Mouse (Mus musculus): ENCODE measurements around the gene Spdye4c.

The Spdye4c gene

GRCm38 (mm10) chr2:128609286-128609685, 18.3 kb downstream of the Spdye4c start:
- DNase-seq (ENCODE audit: low spot score in 2 of 2) = no peak

GRCm38 (mm10) chr2:128611178-128611577, 20.2 kb downstream of the Spdye4c start:
- no peak for DNase-seq (ENCODE audit: low spot score in 2 of 2)

GRCm38 (mm10) chr2:128612275-128612674, 21.3 kb downstream of the Spdye4c start:
- no peak for DNase-seq (ENCODE audit: low spot score in 2 of 2)

GRCm38 (mm10) chr2:128613365-128613764, 22.4 kb downstream of the Spdye4c start:
- no peak for DNase-seq (ENCODE audit: low spot score in 2 of 2)

GRCm38 (mm10) chr2:128615366-128615765, 24.4 kb downstream of the Spdye4c start:
- DNase-seq (ENCODE audit: low spot score in 2 of 2) = no peak

- no peak for DNase-seq (ENCODE audit: low spot score in 2 of 2)
Measured at GRCm38 (mm10) chr2:128620578-128620977, 29.6 kb downstream of the Spdye4c start.

Measured in frontal cortex, postnatal 36 days (tissue).